Mouse (Mus musculus) cortical plate, adult 2 months (tissue): ENCODE data around the gene Mavs. TPM values are rescaled to one million over a fixed set of nuclear protein-coding genes. Genes with fewer than 3 reads are reported as not detected.

Experiments
- H3K27ac ChIP-seq: fragments of 200-500 bp; 2 replicates; pipeline ENCODE4 v1.5.1; 2012; ENCODE audit warnings: low read length, control low read depth, inconsistent platforms; ENCODE audit not compliant: insufficient read depth
- H3K4me1 ChIP-seq: fragments of 200-500 bp; 2 replicates; pipeline ENCODE4 v1.6.1; 2011; ENCODE audit warnings: low read length; ENCODE audit not compliant: control insufficient read depth, insufficient read depth
- H3K4me3 ChIP-seq: fragments of 200-500 bp; 2 replicates; pipeline ENCODE4 v1.5.1; 2011; ENCODE audit warnings: mild to moderate bottlenecking, low read length, control low read depth; ENCODE audit not compliant: insufficient read depth
- CTCF ChIP-seq: fragments of 200-500 bp; IDR thresholded peaks from 2 replicates; pipeline ENCODE4 v1.5.1; 2011; ENCODE audit warnings: mild to moderate bottlenecking, control low read depth, low read length; ENCODE audit not compliant: insufficient read depth; ENCODE audit errors: extremely low read depth
- POLR2A ChIP-seq: fragments of 200-500 bp; IDR thresholded peaks from 2 replicates; pipeline ENCODE4 v1.6.1; 2011; ENCODE audit warnings: mild to moderate bottlenecking, low read length, control low read depth; ENCODE audit not compliant: insufficient read depth; ENCODE audit errors: extremely low read depth
- polyA plus RNA-seq: library from polyadenylated mRNA; depleted of rRNA; stranded (reverse); fragments of >200 nt; gene quantifications from 2 replicates; pipeline ENCODE4 v1.2.3, GENCODE M21; 2012

The Mavs gene
- polyA plus RNA-seq, 1 experiment, result 10.1 TPM

- H3K4me3 ChIP-seq, result no peak overlapping the region
- peaks cover 5% of the 10 kb centered on the region; the same call in 1 of the 2 replicates for H3K4me1 ChIP-seq
- TF ChIP-seq POLR2A (no peak), CTCF (no peak)
- no peak overlapping the region for H3K27ac ChIP-seq
Measured at GRCm38 (mm10) chr2:131260544-131261307, 26.9 kb downstream of the Mavs start.

DNA sequence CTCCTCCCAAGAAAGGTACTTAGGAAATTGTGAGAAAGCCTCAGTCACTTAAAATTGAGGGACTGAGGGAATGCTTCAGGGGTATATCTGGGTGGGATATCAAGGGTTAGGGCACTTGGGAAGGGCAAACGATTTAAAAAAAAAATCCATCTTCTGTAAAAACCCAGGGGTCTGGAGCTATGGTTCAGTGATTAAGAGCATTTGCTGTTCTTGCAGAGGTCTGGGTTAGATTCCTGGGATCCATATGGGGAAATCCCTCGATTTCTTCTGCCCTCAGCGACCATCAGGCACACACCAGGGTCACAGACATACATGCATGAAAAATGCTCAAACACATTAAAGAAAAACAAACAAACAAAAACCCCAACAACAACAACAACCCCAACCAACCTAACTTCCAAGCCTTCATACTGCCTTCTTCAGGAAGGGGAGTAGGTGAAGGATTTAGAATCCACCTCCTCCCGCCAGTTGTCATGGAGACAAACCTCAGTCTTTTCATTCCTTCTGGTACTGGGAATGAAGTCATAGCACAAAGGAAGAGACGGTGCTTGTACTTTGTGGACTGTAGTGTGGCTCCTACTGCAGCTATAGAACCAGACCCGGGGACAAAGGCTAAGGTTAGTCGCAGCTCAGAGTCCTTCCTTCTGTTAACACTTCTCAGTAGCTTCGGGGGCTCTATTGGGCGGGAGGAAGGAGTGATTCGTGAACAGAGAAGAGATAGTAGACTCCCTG is 27.8 kb downstream of the Mavs start:
- H3K4me1 ChIP-seq, result peaks cover 5% of the 10 kb centered on the region; the same call in 1 of the 2 replicates
- peak overlapping the region; percentile 52 for H3K4me3 ChIP-seq
- TF ChIP-seq POLR2A (no peak; the same call in 1 of the 2 replicates), CTCF (no peak)
- peak overlapping the region; percentile 96 for H3K27ac ChIP-seq

GRCm38 (mm10) chr2:131262213-131262672 is 28.4 kb downstream of the Mavs start, which contains the start of gene Pank2:
Gene Pank2 (plus strand): TSS chr2:131262495.
- peak within 1 kb of the TSS; percentile 52 for H3K4me3 ChIP-seq
- peaks cover 5% of the 10 kb centered on the region; the same call in 1 of the 2 replicates for H3K4me1 ChIP-seq
- TF ChIP-seq CTCF, result no peak
- TF ChIP-seq POLR2A, result peak; percentile 75; the same call in 1 of the 2 replicates
- peak within 1 kb of the TSS; percentile 96 for H3K27ac ChIP-seq

- Histone ChIP-seq H3K27ac (peak overlapping the region; percentile 80), H3K4me1 (peaks cover 5% of the 10 kb centered on the region; the same call in 1 of the 2 replicates), H3K4me3 (peak overlapping the region; percentile 52)
- TF ChIP-seq POLR2A (no peak), CTCF (no peak)
Measured at GRCm38 (mm10) chr2:131262680-131263670, 29.1 kb downstream of the Mavs start.

GRCm38 (mm10) chr2:131264027-131264426 is 30.2 kb downstream of the Mavs start:
- H3K4me3 ChIP-seq, result no peak overlapping the region; the same call in 1 of the 2 replicates
- H3K4me1 ChIP-seq, result peaks cover 5% of the 10 kb centered on the region; the same call in 1 of the 2 replicates
- TF ChIP-seq CTCF, result no peak
- TF ChIP-seq POLR2A, result no peak
- no peak overlapping the region for H3K27ac ChIP-seq

- Histone ChIP-seq H3K27ac (no peak overlapping the region), H3K4me3 (no peak overlapping the region), H3K4me1 (peaks cover 5% of the 10 kb centered on the region; the same call in 1 of the 2 replicates)
- TF ChIP-seq CTCF (no peak), POLR2A (no peak)
Measured at GRCm38 (mm10) chr2:131265056-131265455, 31.2 kb downstream of the Mavs start.

DNA sequence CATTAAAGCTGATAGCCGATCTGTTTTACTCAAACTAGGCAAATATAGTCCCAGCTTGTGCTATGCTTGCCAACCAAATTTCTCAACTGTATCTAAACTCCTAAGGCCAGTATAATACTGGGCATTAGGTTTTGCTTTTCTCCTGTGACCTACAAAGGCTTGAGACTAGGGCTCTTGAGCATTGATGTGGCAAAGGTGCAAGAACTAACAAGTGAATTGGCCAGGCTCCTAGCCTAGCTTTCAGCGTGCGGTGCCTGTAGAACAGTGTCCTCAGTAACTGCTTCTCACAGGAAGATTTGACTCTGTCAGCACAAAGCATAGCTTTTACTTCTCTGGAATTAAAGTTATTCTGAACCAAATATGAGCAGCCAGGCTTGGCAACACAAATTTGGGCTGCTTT is 41.6 kb downstream of the Mavs start:
- H3K4me1 ChIP-seq, result peaks cover 4% of the 10 kb centered on the region; the same call in 1 of the 2 replicates
- no peak overlapping the region for H3K4me3 ChIP-seq
- no peak overlapping the region for H3K27ac ChIP-seq
- no peak for TF ChIP-seq POLR2A
- TF ChIP-seq CTCF, result no peak

GRCm38 (mm10) chr2:131276722-131277121 is 42.9 kb downstream of the Mavs start:
- no peak overlapping the region for H3K4me3 ChIP-seq
- H3K27ac ChIP-seq, result no peak overlapping the region
- TF ChIP-seq POLR2A (no peak), CTCF (no peak)

GRCm38 (mm10) chr2:131281596-131281995 is 47.7 kb downstream of the Mavs start:
- Histone ChIP-seq H3K27ac (no peak overlapping the region), H3K4me1 (no peaks in the 10 kb centered on the region), H3K4me3 (no peak overlapping the region)
- TF ChIP-seq POLR2A (no peak), CTCF (no peak)

More at GRCm38 (mm10) chr2:131276722-131277121, 42.9 kb downstream of the Mavs start:
- peaks cover 2% of the 10 kb centered on the region; the same call in 1 of the 2 replicates for H3K4me1 ChIP-seq
